Mouse (Mus musculus) liver, embryonic 14 days (tissue): ENCODE measurements around the gene Nr5a2. TPM values are rescaled to one million over a fixed set of nuclear protein-coding genes. Genes with fewer than 3 reads are reported as not detected.

Experiments used
- polyA plus RNA-seq: library from polyadenylated mRNA; depleted of rRNA; stranded (reverse); fragments of >200 nt; gene quantifications from 2 replicates; pipeline ENCODE4 v1.2.3, GENCODE M21; 2012; rRNA removed

Gene Nr5a2
- 2.7 and 3.1 TPM in 2 replicates for polyA plus RNA-seq

DNA sequence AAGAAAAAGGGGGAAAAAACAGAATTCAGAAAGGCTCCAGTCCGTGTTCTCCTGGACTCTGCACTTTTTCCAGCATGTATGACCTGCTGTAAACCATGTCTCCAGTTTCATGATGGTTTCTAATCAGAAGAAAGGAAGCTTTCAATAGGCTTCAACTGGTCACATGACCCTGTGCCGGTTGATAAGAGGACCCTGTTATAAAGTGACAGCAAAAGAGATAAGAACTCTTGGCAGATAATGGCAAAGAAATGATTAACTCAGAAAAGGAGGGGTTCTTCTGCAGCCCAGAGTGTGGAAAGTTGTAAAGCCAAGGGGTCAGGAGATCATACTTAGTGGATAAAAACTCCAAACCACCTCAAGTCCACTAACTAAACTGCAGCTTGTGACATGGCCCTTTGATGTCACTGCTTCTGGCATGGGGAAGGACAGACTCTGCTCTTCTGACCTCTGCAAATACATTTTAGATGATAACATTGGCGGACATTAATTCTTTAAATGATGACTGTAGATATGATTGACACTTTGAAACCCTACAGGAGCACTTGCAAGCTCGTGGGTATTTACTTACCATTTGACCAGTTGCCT lies at the start of gene Nr5a2:
Gene Nr5a2, minus strand, starts transcription at position 21 of the 585 bp plus-strand sequence.

